Mouse (Mus musculus) bone marrow macrophage, adult 2 months (primary cell): Measurements from ENCODE around the gene Trem1. TPM values are rescaled to one million over a fixed set of nuclear protein-coding genes. Genes with fewer than 3 reads are reported as not detected.

Experiments
- H3K27ac ChIP-seq: 2 replicates; pipeline ENCODE4 v1.5.1; 2012; ENCODE audit warnings: low read depth, low read length; ENCODE audit not compliant: insufficient read depth
- H3K4me1 ChIP-seq: 2 replicates; pipeline ENCODE4 v1.6.1; 2012; ENCODE audit warnings: low read length; ENCODE audit not compliant: control insufficient read depth, insufficient read depth
- H3K4me3 ChIP-seq: 2 replicates; pipeline ENCODE4 v1.5.1; 2012; ENCODE audit warnings: mild to moderate bottlenecking, low read length, moderate library complexity; ENCODE audit not compliant: insufficient read depth
- CTCF ChIP-seq: IDR thresholded peaks from 2 replicates; pipeline ENCODE4 v1.5.1; 2012; ENCODE audit warnings: low read depth, mild to moderate bottlenecking, low read length, moderate library complexity
- POLR2A ChIP-seq: IDR thresholded peaks from 2 replicates; pipeline ENCODE4 v1.6.1; 2012; ENCODE audit warnings: mild to moderate bottlenecking, low read depth, low read length, borderline replicate concordance
- polyA plus RNA-seq: library from polyadenylated mRNA; stranded (reverse); fragments of >200 nt; gene quantifications from 2 replicates; pipeline ENCODE4 v1.2.4, GENCODE M21; 2012; ENCODE audit not compliant: missing spikeins, insufficient read depth, insufficient read length

Gene Trem1
- not detected in 2 replicates for polyA plus RNA-seq

DNA sequence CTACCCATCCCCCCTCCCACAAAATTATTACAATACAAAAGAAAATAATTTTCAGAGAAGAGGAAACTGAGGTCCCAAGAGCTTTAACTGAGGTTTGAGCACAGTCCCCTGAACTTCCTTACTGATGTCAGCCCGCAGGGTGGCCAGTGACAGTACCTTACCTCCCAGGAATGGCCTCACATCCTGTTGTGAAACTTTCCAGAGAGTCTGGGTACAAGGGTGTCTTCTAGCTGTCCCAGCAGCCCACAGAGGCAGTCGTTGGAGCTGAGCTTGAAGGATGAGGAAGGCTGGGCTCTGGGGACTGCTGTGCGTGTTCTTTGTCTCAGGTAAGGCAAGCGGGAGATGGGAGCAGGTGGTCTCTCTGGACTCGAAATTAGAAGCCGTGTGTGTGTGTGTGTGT, at the start of gene Trem1:
Trem1 (plus strand) TSS at position 251 of the 400 bp plus-strand sequence.
- Histone ChIP-seq H3K4me3 (no peak within 1 kb of the TSS), H3K27ac (no peak within 1 kb of the TSS), H3K4me1 (peaks cover 29% of the 10 kb centered on the region)
- no peak for TF ChIP-seq CTCF
- TF ChIP-seq POLR2A = no peak

DNA sequence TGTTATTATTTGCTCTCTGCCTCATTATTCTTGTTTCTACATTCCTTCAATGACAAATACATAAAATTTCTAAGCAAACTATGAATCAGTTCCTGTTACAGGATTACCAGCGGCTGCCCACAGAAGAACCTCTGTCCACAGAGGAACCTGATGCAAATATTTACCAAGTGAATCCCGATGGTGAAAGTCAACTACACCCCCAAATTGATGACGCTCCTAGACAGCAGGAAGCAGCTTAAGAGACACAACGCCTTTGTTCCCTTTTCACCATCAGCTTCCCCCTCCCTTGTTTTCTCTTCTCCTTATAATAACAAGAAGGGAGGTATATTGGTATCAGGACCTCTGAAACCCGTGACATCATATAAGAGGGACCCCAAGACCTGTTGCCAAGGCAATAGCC, 47.3 kb upstream of the Trem1 start:
- H3K4me3 ChIP-seq = no peak overlapping the region
- TF ChIP-seq CTCF = no peak
- no peak for TF ChIP-seq POLR2A
- no peak overlapping the region for H3K27ac ChIP-seq

DNA sequence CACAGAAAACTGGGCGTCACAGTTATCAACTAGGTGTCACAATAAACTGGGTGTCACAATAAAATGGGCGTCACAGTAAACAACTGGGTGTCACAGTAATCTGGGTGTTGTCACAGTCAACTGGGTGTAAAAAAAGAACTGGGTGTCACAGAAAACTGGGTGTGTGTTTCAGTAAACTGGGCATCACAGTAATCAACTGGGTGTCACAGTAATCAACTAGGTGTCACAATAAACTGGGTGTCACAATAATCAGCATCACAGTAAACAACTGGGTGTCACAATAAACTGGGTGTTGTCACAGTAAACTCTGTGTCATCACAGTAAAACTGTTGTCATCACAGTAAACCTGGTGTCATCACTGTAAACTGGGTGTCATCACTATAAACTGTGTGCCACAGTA, 40.2 kb upstream of the Trem1 start:
- Histone ChIP-seq H3K4me1 (no peaks in the 10 kb centered on the region), H3K27ac (no peak overlapping the region), H3K4me3 (no peak overlapping the region)
- TF ChIP-seq CTCF (no peak), POLR2A (no peak)

More for the DNA sequence above, 47.3 kb upstream of the Trem1 start:
- peaks cover 2% of the 10 kb centered on the region; the same call in 1 of the 2 replicates for H3K4me1 ChIP-seq

DNA sequence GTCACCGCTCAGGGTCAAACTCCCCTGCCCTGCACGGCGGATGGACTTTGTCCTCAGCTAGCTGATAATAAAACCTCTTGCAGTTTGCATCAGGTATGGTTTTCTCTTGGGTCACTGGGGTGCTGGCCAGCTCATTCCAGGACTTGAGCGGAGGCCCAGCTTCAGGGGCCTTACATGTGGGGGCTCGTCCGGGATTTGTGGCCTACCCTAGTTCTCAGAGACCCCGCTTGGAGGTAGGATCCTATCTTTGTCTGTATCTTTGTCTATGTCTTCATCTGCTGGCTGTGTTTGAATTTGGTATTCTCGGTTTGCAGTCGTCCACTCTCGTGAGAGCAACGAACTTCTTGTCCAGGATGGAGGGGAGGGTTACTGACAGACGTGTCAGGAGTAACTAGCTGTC, 29.5 kb upstream of the Trem1 start:
- Histone ChIP-seq H3K4me1 (no peaks in the 10 kb centered on the region), H3K4me3 (no peak overlapping the region), H3K27ac (no peak overlapping the region)
- TF ChIP-seq POLR2A (no peak), CTCF (no peak)

DNA sequence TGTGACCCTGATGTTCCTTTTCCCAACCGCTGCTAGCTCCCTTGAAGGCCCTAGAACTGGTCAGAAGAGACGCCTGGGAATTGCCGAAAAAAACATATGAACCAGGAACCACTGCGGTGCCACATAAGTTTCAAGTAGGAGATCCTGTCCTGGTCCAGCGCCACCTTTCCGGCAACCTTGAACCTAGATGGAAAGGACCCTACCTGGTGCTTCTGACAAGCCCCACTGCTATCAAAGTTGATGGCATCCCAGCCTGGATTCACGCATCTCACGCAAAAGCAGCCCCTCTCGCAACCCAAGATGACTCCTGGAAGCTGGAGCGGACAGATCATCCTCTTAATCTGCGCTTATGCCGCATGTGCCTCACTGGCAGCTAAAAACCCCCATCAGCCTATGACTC, 20.0 kb upstream of the Trem1 start:
- no peak for TF ChIP-seq POLR2A
- TF ChIP-seq CTCF = no peak
- Histone ChIP-seq H3K4me3 (no peak overlapping the region), H3K27ac (no peak overlapping the region), H3K4me1 (no peaks in the 10 kb centered on the region)

DNA sequence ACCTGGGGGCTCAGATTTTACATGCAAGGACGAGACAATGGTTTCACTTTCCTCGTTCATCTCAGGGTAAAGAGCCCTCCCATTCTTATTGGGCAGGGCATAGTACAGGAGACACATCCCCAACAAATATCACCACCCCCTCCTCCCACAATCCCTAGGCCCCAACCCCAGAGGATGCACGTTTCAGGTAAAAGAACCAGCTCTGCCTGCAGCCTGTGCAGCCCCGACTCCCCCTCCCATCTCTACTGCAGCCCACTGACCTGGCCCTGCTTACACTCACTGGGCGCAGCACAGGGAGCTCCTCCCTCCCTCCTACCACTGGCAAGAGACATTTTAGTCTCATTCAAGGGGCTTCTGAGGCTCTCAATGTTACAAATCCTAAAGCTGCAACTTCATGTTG, 19.1 kb upstream of the Trem1 start:
- Histone ChIP-seq H3K27ac (no peak overlapping the region), H3K4me1 (no peaks in the 10 kb centered on the region), H3K4me3 (no peak overlapping the region)
- TF ChIP-seq CTCF (no peak), POLR2A (no peak)

DNA sequence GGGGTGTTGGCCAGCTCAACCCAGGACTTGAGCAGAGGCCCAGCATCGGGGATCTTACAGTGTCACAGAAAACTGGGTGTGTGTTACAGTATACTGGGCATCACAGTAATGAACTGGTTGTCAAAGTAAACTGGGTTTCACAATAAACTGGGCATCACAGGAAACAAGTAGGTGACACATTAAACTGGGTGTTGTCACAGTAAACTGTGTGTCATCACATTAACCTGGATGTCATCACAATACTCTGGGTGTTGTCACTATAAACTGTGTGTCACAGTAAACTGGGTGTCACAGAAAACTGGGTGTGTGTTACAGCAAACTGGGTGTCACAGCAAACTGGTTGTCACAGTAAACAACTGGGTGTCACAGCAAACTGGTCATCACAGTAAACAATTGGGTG, 17.1 kb upstream of the Trem1 start:
- Histone ChIP-seq H3K4me1 (no peaks in the 10 kb centered on the region), H3K27ac (no peak overlapping the region), H3K4me3 (no peak overlapping the region)
- TF ChIP-seq CTCF (no peak), POLR2A (no peak)

GRCm38 (mm10) chr17:48230680-48231079, 1.9 kb upstream of the Trem1 start:
- no peak overlapping the region for H3K27ac ChIP-seq
- peaks cover 29% of the 10 kb centered on the region for H3K4me1 ChIP-seq
- TF ChIP-seq POLR2A = no peak
- no peak for TF ChIP-seq CTCF
- no peak overlapping the region for H3K4me3 ChIP-seq

DNA sequence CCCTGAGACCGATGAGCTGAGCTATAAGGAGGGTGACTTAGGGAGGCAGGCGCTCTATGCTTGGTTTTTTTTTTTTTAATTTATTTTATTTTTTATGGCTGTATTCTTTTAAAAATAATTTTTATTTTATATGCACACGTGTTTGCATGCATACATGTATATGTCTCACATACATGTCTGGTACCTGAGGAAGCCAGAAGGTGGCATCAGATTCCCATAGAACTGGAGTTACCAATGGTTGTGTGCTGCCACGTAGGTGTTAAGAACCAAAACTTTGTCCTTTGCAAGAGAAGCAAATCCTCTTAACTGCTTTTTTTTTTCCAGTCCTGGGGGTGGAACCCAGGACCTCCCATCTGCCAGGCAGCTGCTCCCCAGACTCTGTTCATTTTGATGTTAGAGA, 1.2 kb downstream of the Trem1 start:
- H3K4me1 ChIP-seq = peaks cover 29% of the 10 kb centered on the region
- no peak overlapping the region for H3K4me3 ChIP-seq
- no peak overlapping the region for H3K27ac ChIP-seq
- TF ChIP-seq CTCF (no peak), POLR2A (no peak)

DNA sequence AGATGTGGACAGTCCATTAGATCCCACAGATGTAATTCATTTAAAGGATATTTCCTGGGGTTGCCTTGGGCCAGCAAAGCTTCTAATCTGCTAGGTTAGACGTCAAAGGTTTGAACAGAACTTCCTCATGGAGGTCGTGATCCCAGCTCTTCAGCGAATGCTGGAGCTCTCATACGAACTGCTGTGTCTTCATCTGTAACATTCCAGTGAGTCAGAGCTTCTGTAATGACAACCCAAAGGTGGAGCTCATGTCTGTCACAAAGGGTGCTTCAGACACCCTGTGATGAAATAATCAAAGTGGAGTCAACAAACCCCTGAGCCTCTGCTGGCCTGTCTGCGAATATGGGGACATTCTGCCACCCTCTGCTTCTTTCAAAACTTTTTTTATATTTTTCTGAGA, 2.0 kb downstream of the Trem1 start:
- H3K27ac ChIP-seq = no peak overlapping the region
- TF ChIP-seq CTCF (no peak), POLR2A (no peak)
- no peak overlapping the region for H3K4me3 ChIP-seq
- H3K4me1 ChIP-seq = peaks cover 29% of the 10 kb centered on the region
